Mouse (Mus musculus) left cerebral cortex, adult 8-10 months (tissue): Measurements from ENCODE around the gene Bcl11a. TPM values are rescaled to one million over a fixed set of nuclear protein-coding genes. Genes with fewer than 3 reads are reported as not detected.

Experiments
- DNase-seq, 2 experiments: peaks; one replicate each; pipeline ENCODE4 v3.0.0; 2022; ENCODE audit warnings: low spot score in 2 of 2
- total RNA-seq, 4 experiments: library from RNA; stranded (reverse); gene quantifications; 2 replicates each; pipeline ENCODE4 v1.2.4; 2022

Gene Bcl11a
- total RNA-seq, 4 experiments from 2014 or later: 86.5 to 98.6 (median 91.1) TPM

DNA sequence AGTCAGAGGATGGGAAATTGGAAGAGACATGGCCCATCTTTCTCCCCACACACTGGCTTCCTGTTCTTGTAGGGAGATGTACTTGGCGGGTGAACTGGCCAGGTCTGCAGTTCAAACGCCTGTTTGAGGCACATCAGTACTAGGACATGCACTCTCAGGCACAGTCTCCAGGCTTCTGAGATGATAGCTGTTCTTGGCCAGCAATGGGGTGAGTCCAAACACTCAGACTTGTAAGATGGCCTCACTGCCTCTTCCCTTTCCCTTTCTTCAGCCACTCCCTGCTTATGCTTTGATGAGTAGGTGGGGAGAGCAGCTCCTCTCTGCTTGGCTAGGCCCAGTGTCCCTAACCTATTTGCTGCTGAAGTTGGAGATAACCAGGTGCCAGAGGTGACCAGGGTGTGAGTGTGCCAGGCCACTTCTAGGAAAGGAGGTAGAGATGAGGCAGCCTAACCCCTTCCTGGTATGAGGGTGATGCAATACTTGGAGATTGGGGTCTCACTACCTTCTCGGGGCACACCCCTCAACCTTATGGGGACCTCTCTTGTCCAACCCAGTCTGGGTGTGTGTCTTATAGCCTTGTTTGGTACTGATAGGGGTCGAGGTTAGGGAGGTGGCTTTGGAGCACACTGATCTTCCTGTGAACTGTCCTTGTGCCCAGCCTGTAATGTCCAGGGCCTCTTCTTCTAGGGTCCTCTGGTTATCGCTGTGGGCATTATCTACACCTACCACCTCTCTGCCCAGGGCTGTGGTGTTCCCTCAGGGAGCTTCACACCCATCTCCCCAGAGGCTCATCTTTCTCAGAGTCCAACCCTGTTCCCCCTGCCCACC is 51.7 kb downstream of the Bcl11a start:
- no peak for DNase-seq

DNA sequence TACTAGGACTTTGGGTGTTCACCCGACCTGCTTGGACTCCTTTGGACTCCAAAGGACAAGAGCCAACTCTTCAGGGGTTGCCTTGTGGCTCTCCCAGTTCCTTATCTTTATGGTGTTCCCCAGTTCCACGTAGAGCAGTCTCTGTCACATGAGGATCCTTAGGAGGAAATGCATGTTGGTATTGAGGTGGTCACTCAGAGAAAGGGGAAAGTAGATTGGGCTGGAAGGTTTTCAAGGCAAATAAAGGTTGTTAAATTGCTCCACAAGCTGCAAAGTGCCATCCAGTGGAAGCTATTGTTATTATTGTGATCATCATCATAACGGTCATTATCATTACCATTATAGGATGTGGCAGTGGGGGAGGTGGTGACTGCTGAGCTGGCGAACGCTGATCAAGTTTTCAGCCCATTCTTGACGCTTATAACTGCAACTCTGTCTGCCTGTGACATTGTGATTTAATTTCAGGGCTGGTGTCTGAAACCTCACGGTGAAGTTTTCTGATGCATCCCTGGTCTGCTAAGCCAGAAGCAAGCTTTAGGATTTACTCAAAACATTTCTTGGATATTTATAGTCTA is 52.4 kb downstream of the Bcl11a start:
- no peak for DNase-seq

DNA sequence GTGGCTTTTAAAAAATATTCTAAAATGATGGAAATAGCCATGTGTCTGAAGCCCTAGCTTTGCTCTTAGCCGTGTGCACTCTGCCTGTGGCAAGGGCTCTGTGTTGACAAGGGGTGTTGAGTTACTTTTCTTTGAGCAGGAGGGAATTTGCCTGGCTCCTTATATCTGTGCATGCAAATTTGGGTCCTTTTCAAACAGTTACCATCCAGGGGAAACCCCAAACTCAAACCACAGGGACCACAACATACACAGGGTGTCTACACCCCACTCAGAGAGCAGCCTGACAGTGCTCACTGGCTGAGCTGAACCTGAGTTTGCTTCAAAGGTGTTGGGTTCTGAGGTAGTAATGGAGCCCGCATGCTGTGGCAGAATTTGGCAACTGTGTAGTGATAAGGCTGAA is 54.0 kb downstream of the Bcl11a start:
- DNase-seq: no peak

DNA sequence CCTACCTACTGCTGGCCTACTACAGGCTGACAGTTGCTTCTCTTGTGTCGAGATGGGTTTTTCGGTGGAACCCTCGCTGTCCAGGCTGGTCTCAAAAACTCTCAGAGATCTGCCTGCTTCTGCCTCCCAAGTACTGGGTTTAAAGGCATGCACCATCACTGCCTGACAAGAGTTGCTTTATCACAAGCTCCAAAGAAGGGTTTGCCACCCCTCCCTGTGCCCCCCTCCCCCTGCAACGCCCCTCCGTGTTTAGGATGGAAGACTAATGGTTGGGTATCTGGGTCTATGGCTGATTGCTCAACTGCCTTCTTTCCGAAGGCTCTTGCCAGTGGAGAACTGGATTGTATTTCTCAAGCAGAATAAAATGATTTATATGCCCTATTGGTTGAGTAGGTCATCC is 54.5 kb downstream of the Bcl11a start:
- DNase-seq: no peak

DNA sequence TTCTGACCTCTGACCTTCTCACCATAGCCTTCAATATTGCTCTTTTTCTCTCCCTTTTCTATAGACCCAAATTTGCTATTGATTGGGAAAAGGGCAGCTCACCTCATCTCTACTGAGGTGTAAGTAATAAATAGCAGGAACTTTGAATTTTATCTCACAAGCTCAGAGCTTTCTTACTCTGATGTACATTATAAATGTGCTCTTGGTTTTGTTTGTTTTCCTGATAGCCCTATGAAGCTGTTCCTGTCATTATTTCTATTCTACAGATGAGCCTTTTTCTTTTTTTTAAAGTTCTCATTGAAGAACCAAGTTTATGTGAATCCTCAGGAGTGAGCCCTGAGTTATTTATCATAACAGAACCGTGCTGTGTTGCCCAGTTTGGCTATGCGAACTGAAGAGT is 55.0 kb downstream of the Bcl11a start:
- DNase-seq: no peak

DNA sequence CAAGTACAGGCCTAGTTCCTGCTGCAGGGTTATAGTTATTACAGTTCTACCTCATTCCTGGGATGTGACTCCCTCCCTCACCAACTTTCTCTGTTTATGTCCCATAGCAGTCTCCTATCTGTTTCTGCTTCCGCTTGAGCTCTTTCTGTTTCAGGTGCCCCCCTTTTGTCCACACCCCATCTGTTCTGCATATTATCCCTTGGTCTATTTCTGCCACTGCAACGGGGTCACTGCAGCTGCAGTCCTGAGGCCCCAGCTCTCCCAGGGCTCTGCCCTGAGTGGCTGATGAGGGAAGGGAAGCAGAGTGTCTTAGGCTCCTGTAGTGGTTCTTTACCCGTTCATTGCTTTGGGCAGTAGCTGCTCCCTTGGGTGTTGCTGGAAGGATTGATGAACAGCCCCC is 55.6 kb downstream of the Bcl11a start:
- no peak for DNase-seq

DNA sequence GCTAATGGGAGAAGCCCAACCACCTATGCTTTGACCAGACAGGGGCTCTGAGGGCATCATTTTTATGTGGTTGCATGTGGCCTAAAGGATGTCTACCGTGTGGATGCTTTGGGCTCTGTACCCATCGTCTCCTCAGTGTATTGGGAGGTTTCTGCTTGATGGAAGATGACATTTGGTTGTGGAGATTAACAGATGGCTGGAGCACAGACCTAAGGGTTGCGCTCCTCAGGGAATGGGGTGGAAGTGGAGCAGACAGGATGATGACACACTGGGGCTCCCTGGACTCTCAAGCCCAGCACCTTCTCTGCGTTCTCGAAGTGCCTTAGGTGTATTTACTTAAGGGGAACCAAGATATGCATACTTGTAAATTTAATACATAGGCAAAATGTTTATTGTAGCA is 56.1 kb downstream of the Bcl11a start:
- DNase-seq: no peak

DNA sequence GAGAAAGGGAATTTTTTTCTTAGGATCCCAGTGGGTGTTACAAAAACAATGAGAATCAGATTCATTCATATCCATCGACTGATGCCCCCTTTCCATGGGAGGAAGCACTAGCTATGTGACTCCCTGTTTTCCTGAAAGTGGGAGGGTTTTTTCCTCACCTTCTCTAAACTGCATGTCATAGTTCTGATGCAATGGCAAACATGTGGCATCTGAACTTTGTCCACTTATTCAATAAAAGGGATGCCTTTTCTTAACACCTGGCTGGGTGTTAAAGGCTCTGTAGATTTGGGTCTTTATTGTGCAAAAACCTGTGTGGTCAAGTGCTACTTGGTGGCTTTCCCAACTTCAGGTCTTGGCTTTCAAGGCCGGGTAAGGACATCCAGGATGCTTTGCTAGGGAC is 57.4 kb downstream of the Bcl11a start:
- DNase-seq: no peak

DNA sequence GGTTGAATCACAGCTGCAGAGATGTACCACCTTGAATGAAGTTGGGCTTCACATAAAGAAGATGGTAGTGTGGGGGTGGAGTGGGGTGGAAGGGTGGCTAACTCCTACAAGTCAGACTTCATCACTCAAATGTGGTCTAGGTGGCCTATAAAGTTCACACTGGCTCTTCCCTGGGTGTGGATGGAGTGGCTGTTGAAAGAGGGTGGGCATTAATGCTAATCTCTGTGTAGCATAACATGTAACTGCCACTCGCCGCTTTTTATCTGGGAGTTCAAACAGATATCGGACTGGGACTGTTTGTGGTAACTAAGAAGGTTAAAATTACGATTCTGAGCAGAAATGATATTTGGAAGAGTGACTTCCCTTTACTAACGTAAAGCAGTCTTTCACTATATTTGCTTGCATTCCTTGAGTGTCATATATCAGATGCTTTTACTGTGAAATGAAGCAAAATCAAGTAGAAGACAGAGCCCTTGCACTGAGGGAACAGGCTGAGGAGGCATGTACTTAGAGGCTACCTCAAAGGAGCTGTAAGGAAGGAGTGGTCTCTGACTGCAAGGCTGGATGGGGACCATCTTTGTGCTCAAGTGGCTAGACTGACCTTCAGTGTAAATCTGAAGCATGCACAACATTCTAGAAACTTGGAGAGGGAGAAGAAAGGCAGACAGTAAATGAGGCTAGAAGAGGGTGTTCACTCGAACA is 58.4 kb downstream of the Bcl11a start:
- no peak for DNase-seq

DNA sequence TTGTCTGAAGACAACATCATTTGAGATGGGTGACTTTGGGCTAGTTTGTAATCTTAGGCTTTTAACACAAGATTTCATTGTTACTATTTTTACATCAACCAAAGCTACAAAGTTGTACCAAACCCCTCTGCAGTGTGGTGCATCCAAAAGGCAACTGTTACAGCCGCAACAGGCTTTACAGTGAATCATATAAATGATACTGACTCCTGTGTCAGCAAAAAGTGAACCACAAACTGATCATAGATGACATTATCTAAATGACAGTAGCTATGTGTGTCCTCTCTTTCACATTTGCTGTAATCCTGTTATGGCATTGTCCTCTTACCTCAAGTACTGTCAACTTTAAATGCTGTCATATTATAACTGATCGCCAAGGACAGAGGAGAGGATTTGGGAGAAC is 60.0 kb downstream of the Bcl11a start:
- no peak for DNase-seq

DNA sequence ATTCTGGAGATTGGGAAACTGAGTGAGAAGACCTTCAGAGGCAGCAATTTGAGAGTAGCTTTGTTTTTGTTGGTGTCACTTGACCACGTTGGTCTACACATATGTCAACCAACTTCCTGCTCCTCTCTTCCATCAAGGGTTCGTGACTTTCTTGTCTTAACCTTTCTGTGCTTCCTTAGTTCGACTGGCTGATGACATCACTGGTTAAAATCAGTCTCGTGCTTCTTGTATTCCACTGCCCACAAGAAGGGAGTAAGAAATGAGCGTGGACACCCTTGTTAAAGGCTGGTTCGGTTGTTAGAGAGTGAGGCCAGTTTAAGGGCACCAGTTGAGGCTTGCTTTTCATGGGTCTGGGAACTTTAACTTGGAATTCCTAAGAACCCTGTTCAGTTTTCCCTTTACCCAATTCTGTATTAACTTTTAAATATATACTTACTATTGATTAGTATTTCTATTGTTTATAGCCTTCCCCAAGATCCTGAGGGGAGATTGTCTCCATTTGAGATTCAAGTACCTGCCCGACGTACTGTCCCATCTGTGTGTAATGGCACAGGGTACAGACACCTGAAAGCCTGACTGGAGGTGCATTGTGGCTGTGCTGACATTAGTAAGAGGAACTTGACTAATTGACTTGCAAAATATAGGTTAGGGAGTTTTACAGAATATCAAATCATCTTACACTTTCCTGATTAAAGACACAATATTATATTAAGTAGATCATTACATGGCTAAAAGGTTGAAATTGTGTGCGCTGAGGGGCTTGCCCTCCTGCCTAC is 60.9 kb downstream of the Bcl11a start:
- no peak for DNase-seq

DNA sequence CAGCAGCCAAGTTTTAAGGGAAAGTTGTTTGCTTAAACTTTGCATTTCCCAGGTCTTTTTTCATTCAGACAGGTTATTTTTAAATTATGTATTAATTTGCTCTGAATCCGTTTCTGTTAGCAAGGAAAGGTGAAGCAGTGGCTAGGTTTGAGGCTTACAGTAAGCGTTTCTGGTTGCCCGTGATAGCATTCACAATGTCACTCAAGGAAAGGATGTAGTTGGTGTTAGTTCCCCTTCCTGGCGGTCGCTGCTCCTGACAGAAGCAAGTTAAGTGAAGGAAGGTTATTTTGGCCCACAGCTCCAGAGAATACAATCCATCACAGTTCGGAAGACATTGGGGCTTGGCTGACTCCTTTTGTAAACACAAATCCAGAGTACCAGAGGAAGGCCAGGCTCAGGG is 61.6 kb downstream of the Bcl11a start:
- no peak for DNase-seq

DNA sequence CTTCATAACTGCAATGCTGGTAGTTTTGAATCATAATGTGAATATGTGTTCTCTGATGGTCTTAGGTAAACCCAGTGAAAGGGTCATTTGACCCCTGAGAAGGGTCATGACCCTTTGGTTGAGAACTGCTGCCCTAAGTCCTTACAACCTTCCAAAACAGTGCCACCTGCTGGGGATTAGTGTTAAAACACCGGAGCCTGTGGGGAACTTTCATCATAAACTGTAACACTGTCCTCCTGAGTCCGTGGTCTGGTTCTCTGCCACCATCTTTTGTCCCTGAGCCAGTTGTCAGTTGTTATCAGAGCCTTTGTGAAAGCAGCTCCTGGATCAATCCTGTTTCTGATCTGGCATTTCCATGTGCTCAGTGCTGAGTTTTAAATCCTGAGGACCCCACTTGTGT is 62.1 kb downstream of the Bcl11a start:
- no peak for DNase-seq

DNA sequence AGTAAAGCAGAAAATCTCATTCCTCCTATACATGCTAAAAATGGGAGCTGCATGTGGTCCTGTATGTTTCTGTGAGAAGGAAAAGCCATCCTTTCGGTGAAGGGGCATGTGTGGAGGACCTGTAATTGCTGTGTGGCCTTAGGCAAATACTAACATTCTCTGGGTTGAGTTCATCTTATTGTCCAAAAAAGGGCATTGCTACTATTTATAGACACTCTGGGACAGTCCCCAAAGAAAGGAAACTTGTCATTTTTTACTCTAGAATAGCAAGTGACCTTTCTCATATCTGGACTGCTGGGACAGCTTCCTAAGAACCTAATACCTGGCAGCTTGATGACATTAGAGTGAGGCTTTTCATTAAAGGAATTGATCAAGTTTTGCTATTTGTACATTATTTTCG is 63.1 kb downstream of the Bcl11a start:
- DNase-seq: no peak

DNA sequence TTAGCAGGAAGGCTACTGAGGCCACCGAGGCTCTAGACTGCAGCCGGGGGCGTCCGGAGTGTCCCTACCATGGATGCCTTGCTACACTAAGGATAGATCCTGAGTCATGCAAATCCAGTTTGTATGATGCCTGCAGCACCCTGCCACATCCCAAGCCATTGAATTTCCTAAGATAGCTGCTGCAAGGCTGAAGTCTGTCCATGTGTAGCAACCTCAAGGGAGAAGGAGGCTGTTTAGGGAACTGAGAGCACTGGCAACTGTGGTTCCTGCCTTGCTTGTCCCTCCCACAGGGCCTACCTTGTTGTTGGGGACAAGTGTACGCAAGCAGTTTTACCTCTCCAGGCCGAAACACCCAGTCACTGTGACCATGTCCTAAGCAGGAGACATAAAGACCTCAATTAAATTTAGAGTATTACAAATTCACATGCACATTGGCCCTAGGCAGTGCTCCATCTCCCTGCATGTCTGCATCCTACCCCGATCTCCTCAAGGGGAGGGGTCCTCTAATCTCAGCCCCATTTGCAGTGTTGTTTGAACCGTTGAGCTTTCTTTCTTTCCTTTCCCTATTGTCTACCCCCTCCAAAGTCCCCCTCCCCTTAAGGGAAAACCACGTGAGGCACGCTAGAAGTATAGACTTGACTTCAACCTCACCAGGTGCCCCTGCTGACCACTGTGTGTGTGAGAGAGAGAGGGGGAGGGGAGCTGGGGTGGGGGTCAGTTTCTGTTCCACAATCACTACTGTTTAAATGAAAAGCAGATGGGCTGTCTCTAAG is 63.8 kb downstream of the Bcl11a start:
- DNase-seq: peak in 1 of 2 experiments; percentile 60

DNA sequence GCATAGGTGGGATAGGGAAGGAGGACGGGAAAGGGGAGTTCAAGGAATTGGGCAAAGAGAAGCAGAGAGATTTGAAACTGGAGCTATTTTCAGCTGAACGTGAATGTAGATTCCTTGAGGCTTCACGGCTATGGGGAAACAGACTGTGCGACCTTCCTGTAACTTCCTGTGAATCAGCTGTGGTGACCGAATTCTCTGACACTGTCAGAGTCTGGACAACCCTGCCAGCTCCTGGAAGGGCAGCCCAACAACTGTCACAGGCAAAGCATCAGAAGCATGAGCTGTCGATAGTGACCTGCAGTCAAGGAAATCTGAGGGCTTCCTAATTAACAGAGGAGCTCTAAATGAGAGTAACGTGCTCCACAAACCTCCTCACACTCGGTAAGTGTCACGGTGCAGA is 64.5 kb downstream of the Bcl11a start:
- no peak for DNase-seq

DNA sequence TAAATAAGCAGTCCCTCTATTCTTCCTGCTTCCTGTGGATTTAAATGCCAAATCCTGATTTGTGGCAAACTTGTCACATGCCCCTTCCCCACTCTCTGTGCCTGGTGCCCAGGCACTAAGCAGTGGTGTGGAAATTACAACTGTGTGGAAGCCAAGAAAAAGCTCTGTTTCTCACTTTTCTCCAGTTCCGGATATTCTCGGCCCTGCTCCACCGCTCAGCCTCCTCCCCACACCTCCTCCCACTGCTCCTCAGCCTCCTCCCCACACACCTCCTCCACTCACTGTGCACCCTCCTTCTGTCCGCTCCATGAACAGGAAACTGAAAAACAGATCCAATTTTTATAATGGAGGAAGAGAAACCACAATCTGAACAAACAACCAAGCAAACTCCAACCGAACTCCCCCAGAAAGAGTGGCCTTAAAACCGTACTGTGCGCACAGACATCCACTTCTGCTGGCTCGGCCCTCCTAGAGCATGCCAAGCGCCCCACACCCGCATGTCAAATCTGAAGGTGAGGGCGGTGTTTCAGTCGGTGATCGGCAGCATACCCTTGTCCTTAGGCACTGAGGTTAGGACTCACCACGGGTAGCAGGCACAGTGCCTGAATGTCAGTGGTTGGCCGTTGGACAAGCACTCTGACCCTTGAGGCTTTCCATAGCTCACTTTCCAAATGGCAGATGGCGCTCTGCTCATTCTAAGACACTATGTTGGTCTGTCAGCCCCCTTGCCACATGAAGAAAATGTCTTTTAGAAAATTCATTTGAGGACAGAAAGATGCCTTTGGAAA is 66.5 kb downstream of the Bcl11a start:
- peak; percentile 51 to 85 for DNase-seq

DNA sequence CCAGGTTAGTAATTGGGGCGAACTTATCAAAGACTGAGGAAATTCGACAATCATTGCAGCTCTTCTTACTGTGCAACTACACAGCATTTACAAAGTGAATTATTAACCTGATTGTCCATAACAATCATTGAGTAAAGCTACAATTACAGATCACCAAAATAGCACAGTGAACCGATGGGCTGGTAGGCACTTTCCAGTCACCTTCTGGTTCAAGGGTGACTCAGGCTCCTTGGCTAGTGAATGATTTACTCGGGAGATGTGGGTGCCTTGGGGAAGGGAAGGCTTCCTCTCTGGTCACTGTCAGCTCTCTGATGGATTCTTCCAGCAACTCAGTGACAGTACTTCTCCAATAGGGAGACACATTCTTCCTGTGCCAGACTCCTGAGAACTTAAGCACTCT is 68.2 kb downstream of the Bcl11a start:
- no peak for DNase-seq

DNA sequence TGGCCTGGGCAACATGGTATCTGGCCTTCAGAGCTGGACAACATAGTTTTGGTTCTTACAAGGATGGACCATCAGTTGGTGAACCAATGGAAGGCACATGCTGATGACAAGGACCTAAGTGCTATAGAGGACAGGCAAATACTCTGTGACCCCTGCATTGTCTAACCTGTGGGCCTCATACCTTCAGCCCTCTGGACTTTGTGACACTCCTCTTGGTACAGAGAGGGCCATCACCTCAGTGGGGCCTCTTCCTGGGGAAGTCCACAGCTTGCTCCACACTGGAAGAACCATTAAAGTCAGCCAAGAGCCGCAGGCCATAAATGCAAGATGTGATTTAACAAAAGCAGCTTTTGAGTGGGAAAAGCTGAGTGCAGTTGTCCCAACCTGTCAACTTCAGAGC is 68.6 kb downstream of the Bcl11a start:
- DNase-seq: no peak

DNA sequence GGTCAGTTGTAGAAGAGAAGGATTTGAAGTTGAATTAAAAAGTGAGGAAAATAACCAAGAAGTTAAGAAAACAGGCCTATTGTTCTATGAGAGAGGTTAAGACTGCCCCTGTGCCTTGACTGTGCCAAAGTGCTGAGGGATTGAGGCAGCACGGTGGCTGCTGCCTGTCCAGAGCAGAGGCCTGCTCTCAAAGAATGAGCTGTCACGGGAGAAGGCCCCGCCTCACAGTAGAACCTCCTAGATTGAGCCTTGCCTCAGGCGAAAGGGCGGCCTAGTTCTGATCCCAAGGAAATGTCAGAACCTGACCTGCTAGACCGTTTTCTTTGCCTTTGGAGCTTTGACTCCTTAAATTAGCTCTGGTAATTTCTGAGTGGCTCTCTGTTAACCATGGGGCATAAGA is 69.8 kb downstream of the Bcl11a start:
- DNase-seq: no peak
